Mouse (Mus musculus) CD4-positive, CD25-positive, alpha-beta regulatory T cell, adult 4 months (primary cell): ENCODE results near the gene Ctcf. TPM values are rescaled to one million over a fixed set of nuclear protein-coding genes. Genes with fewer than 3 reads are reported as not detected.
A peak's percentile ranks its signal among the peaks of the same experiment; 100 is the strongest.

Experiments used
- ATAC-seq: one replicate; pipeline ENCODE4 v1.8.0; 2017
- polyA plus RNA-seq, 2 experiments: library from polyadenylated mRNA; unstranded; fragments of 100-300 nt; shearing (Covaris generic); gene quantifications; one replicate each; pipeline ENCODE4 v1.2.1; 2017

Gene Ctcf
- polyA plus RNA-seq, 2 experiments from 2014 or later = 53.5 to 69.1 TPM

- no peak for ATAC-seq
Observed at GRCm38 (mm10) chr8:105702001-105702401, 65.6 kb downstream of the Ctcf start.

- no peak for ATAC-seq
Observed at GRCm38 (mm10) chr8:105702731-105703415, 66.5 kb downstream of the Ctcf start.

- no peak for ATAC-seq
Observed at GRCm38 (mm10) chr8:105704146-105704812, 67.9 kb downstream of the Ctcf start.

GRCm38 (mm10) chr8:105704955-105705354 is 68.6 kb downstream of the Ctcf start:
- ATAC-seq = no peak

GRCm38 (mm10) chr8:105706426-105706825 is 70.1 kb downstream of the Ctcf start:
- ATAC-seq = no peak

- ATAC-seq = peak; percentile 100
Observed at GRCm38 (mm10) chr8:105707498-105708403, 71.4 kb downstream of the Ctcf start, which contains the start of the genes 4933405L10Rik and Enkd1. 4933405L10Rik (plus strand) TSS chr8:105707655. Enkd1 (minus strand) TSS chr8:105708210.

- no peak for ATAC-seq
Observed at GRCm38 (mm10) chr8:105708675-105709074, 72.3 kb downstream of the Ctcf start.

- ATAC-seq = no peak
Observed at GRCm38 (mm10) chr8:105709317-105709716, 72.9 kb downstream of the Ctcf start.

- ATAC-seq = no peak
Observed at GRCm38 (mm10) chr8:105712286-105712685, 75.9 kb downstream of the Ctcf start.

GRCm38 (mm10) chr8:105714139-105714538 is 77.8 kb downstream of the Ctcf start:
- peak; percentile 92 for ATAC-seq

- ATAC-seq = no peak
Observed at GRCm38 (mm10) chr8:105715042-105715441, 78.7 kb downstream of the Ctcf start.

GRCm38 (mm10) chr8:105716302-105716945 is 80.1 kb downstream of the Ctcf start:
- ATAC-seq = no peak

GRCm38 (mm10) chr8:105719637-105720036 is 83.3 kb downstream of the Ctcf start:
- no peak for ATAC-seq

GRCm38 (mm10) chr8:105722861-105723260 is 86.5 kb downstream of the Ctcf start:
- ATAC-seq = no peak

GRCm38 (mm10) chr8:105725726-105726125 is 89.4 kb downstream of the Ctcf start:
- ATAC-seq = no peak

- peak; percentile 60 for ATAC-seq
Observed at GRCm38 (mm10) chr8:105727397-105728124, 91.2 kb downstream of the Ctcf start.

GRCm38 (mm10) chr8:105732186-105732585 is 95.8 kb downstream of the Ctcf start:
- no peak for ATAC-seq
